In the genomic region with DNA sequence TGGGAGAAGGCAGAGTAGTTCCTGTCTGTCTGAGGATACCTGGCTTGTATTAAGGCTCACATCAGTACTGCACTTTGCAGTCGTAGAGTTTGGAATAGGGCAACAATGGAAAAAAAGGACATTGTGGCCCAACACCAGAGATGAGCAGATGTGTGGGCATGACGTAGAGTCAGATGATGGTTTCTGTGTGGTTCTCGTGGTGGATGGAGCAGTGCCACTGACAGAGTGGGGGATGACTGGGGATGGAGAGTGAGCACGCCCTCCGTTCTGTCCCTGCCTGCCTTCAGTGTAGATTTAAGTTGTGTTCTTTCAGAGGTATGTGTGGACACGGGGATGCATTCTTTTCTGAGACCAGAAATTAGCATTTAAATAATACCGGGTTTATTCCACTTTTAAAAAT, we compare ENCODE assay signal across 21 mouse cellular contexts. TPM values are rescaled to one million over a fixed set of nuclear protein-coding genes. Genes with fewer than 3 reads are reported as not detected.
A peak's percentile ranks its signal among the peaks of the same experiment; 100 is the strongest.
DNase-seq lines count a peak whose midpoint lies in the region; ATAC-seq and TF ChIP-seq lines count a peak whose summit lies in the region.
"Had no signal": no experiment of that assay in that cellular context is flagged by ENCODE, and none has a peak within 500 bp of the region (broad histone marks: within the 10 kb centered on the region; RNA-seq: fewer than 3 reads in every experiment).

No protein-coding gene starts in this region.

- H3K36me3 ChIP-seq in neural tube, embryonic 13.5 days = no peaks in the 10 kb centered on the region
- no peaks in the 10 kb centered on the region for H3K36me3 ChIP-seq in neural tube, embryonic 15.5 days
- no peaks in the 10 kb centered on the region for H3K36me3 ChIP-seq in hindbrain, embryonic 14.5 days (replicated peaks; ENCODE audit: control insufficient read depth, insufficient read depth)
- H3K36me3 ChIP-seq: heart, embryonic 10.5 days; hindbrain, embryonic 10.5 days; liver, embryonic 13.5 days; midbrain, embryonic 13.5 days had no signal

- no peak overlapping the region for H3K9ac ChIP-seq in neural tube, embryonic 13.5 days
- H3K9ac ChIP-seq in neural tube, embryonic 15.5 days (replicated peaks) = no peak overlapping the region
- no peak overlapping the region for H3K9ac ChIP-seq in hindbrain, embryonic 14.5 days
- H3K9ac ChIP-seq: liver, embryonic 13.5 days; midbrain, embryonic 13.5 days had no signal

- peak overlapping the region; percentile 66 for H3K27ac ChIP-seq in layer of hippocampus, adult 2 months
- 0 out of 2 replicates have a peak overlapping the region, but pooled peaks have one; percentile 13 for H3K27ac ChIP-seq in neural tube, embryonic 13.5 days (replicated peaks)
- H3K27ac ChIP-seq in neural tube, embryonic 15.5 days (replicated peaks) = no peak overlapping the region
- H3K27ac ChIP-seq in hindbrain, embryonic 14.5 days = no peak overlapping the region
- H3K27ac ChIP-seq: heart, embryonic 10.5 days; hindbrain, embryonic 10.5 days; liver, embryonic 13.5 days; midbrain, embryonic 13.5 days had no signal

- peaks cover 10% of the 10 kb centered on the region for H3K4me1 ChIP-seq in neural tube, embryonic 13.5 days (replicated peaks)
- H3K4me1 ChIP-seq in neural tube, embryonic 15.5 days = no peaks in the 10 kb centered on the region
- no peaks in the 10 kb centered on the region for H3K4me1 ChIP-seq in hindbrain, embryonic 14.5 days (replicated peaks; ENCODE audit: control insufficient read depth, insufficient read depth, low read length)
- H3K4me1 ChIP-seq: heart, embryonic 10.5 days; hindbrain, embryonic 10.5 days; liver, embryonic 13.5 days had no signal

- no peaks in the 10 kb centered on the region for H3K9me3 ChIP-seq in neural tube, embryonic 13.5 days
- H3K9me3 ChIP-seq in neural tube, embryonic 15.5 days (replicated peaks) = no peaks in the 10 kb centered on the region
- no peaks in the 10 kb centered on the region for H3K9me3 ChIP-seq in hindbrain, embryonic 14.5 days (ENCODE audit: control insufficient read depth, low read length)
- H3K9me3 ChIP-seq: G1E; heart, embryonic 10.5 days; hindbrain, embryonic 10.5 days; liver, embryonic 13.5 days; midbrain, embryonic 13.5 days had no signal

- H3K27me3 ChIP-seq in neural tube, embryonic 13.5 days = no peaks in the 10 kb centered on the region
- no peaks in the 10 kb centered on the region for H3K27me3 ChIP-seq in neural tube, embryonic 15.5 days (replicated peaks)
- H3K27me3 ChIP-seq in hindbrain, embryonic 14.5 days (ENCODE audit: control insufficient read depth, insufficient read depth, low read length) = no peaks in the 10 kb centered on the region
- H3K27me3 ChIP-seq: liver, embryonic 13.5 days; midbrain, embryonic 13.5 days; Patski had no signal

- WGBS in neural tube, embryonic 13.5 days = 85% methylated on average over 7 of the region's 7 CpGs
- WGBS in neural tube, embryonic 15.5 days = 86% methylated on average over 7 of the region's 7 CpGs
- WGBS in hindbrain, embryonic 14.5 days = 85% methylated on average over 7 of the region's 7 CpGs

- no peak overlapping the region for H3K4me2 ChIP-seq in neural tube, embryonic 13.5 days
- no peak overlapping the region for H3K4me2 ChIP-seq in neural tube, embryonic 15.5 days
- no peak overlapping the region for H3K4me2 ChIP-seq in hindbrain, embryonic 14.5 days (replicated peaks)
- H3K4me2 ChIP-seq: liver, embryonic 13.5 days; midbrain, embryonic 13.5 days had no signal

- peak overlapping the region; percentile 22 for H3K4me3 ChIP-seq in layer of hippocampus, adult 2 months
- H3K4me3 ChIP-seq in neural tube, embryonic 13.5 days = no peak overlapping the region
- H3K4me3 ChIP-seq in neural tube, embryonic 15.5 days (replicated peaks) = no peak overlapping the region
- no peak overlapping the region for H3K4me3 ChIP-seq in hindbrain, embryonic 14.5 days (replicated peaks; ENCODE audit: low read length)
- H3K4me3 ChIP-seq: heart, embryonic 10.5 days; hindbrain, embryonic 10.5 days; liver, embryonic 13.5 days; midbrain, embryonic 13.5 days had no signal

- peak; percentile 25 for DNase-seq in cerebellum, adult 9-11 months
- no peak for DNase-seq in cerebellum, adult 8-10 months
- no peak for DNase-seq in layer of hippocampus, adult 2 months (ENCODE audit: low spot score in 2 of 2)
- DNase-seq in layer of hippocampus, postnatal 25 days (ENCODE audit: extremely low spot score in 1 of 2, low spot score in 1 of 2) = no peak
- DNase-seq in telencephalon, adult 2 months (ENCODE audit: low read depth, low spot score) = peak; percentile 44
- no peak for DNase-seq in hindbrain, embryonic 14.5 days (ENCODE audit: low spot score)
- DNase-seq: kidney, adult 9 months; kidney, postnatal 14 days; liver, embryonic 13.5 days; lung, adult 2 months; lung, postnatal 14 days; thymus, postnatal 25 days had no signal

- no peak for TF ChIP-seq CTCF in layer of hippocampus, adult 2 months (conservative IDR thresholded peaks at IDR 0.05)

- no peak for ATAC-seq in neural tube, embryonic 13.5 days (ENCODE audit: low read depth)
- no peak for ATAC-seq in neural tube, embryonic 15.5 days (ENCODE audit: low FRiP score)
- no peak for ATAC-seq in hindbrain, embryonic 14.5 days (ENCODE audit: low FRiP score)
- ATAC-seq: hindbrain, postnatal 0 days; intestine, embryonic 16.5 days; midbrain, embryonic 13.5 days; Patski had no signal

RNA-seq across cellular contexts. Expression of a gene that starts 18.4 kb away (rescaled TPM):
- total RNA-seq in layer of hippocampus, adult 2 months (2021) = 10 to 100 TPM; 48.3 to 48.5 TPM
- 10 to 100 TPM; 54.8 to 62.2 TPM for total RNA-seq in layer of hippocampus, postnatal 25 days (2021)
- 56.5 and 57.2 TPM in 2 replicates for polyA plus RNA-seq in neural tube, embryonic 13.5 days (2015; fragmentation: Nextera tagmentation; extraction: Ambion mirVana)
- 49.8 and 53.2 TPM in 2 replicates for polyA plus RNA-seq in neural tube, embryonic 15.5 days (2015; fragmentation: Nextera tagmentation; extraction: Ambion mirVana)
- 51.0 and 54.4 TPM in 2 replicates for polyA plus RNA-seq in hindbrain, embryonic 14.5 days (2014; fragmentation: Nextera tagmentation; extraction: Ambion mirVana)

Comparison
In these comparisons a context has a peak if more than half of its experiments do, and no peak if none do; other contexts are left out.
1. DNase-seq: peak in cerebellum, adult 9-11 months (single experiment) and telencephalon, adult 2 months (single experiment); none in cerebellum, adult 8-10 months (single experiment), layer of hippocampus, adult 2 months (0 of 2), layer of hippocampus, postnatal 25 days (0 of 2) and hindbrain, embryonic 14.5 days (single experiment).
2. H3K27ac ChIP-seq: peak in layer of hippocampus, adult 2 months (single experiment) and neural tube, embryonic 13.5 days (single experiment); none in neural tube, embryonic 15.5 days (single experiment) and hindbrain, embryonic 14.5 days (single experiment).